Mouse (Mus musculus) CH12.LX (cell line): ENCODE data around the gene Nucb1.

Experiments
- CTCF ChIP-seq, 2 experiments: IDR thresholded peaks in 1 of 2; conservative IDR thresholded peaks in 1 of 2; 2 replicates each; pipeline ENCODE4 v1.5.1; 2011 to 2012; ENCODE audit warnings: low read depth in 2 of 2, low read length in 2 of 2, improper control_type of control experiment in 1 of 2, inconsistent platforms in 1 of 2, mild to moderate bottlenecking in 1 of 2, moderate library complexity in 1 of 2
- ETS1 ChIP-seq: conservative IDR thresholded peaks from 2 replicates; pipeline ENCODE4 v1.6.1; 2012; ENCODE audit warnings: low read depth, mild to moderate bottlenecking, inconsistent platforms, low read length, improper control_type of control experiment, moderate library complexity
- MXI1 ChIP-seq: IDR thresholded peaks from 2 replicates; pipeline ENCODE4 v1.6.1; 2011; ENCODE audit warnings: mild to moderate bottlenecking, low read depth, low read length, improper control_type of control experiment
- POLR2A ChIP-seq: IDR thresholded peaks from 2 replicates; pipeline ENCODE4 v1.6.1; 2011; ENCODE audit warnings: low read depth, mild to moderate bottlenecking, improper control_type of control experiment, low read length
- POLR2AphosphoS2 ChIP-seq: IDR thresholded peaks from 2 replicates; pipeline ENCODE4 v1.6.1; 2011; ENCODE audit warnings: low read depth, low read length, improper control_type of control experiment
- TBP ChIP-seq: conservative IDR thresholded peaks from 2 replicates; pipeline ENCODE4 v1.6.1; 2011; ENCODE audit warnings: low read depth, low read length, improper control_type of control experiment
- USF2 ChIP-seq: conservative IDR thresholded peaks from 2 replicates; pipeline ENCODE4 v1.6.1; 2011; ENCODE audit warnings: low read depth, low read length, improper control_type of control experiment
- ZKSCAN1 ChIP-seq: IDR thresholded peaks from 2 replicates; pipeline ENCODE4 v1.6.1; 2012; ENCODE audit warnings: low read depth, inconsistent platforms, low read length, improper control_type of control experiment, borderline replicate concordance

GRCm38 (mm10) chr7:45491264-45491663 is 18.9 kb downstream of the Nucb1 start:
- TF ChIP-seq POLR2AphosphoS2 (no peak), POLR2A (no peak), TBP (no peak), ZKSCAN1 (no peak), ETS1 (no peak), USF2 (no peak), CTCF (conservative IDR thresholded peaks at IDR 0.05 in 1 of 2, IDR thresholded peaks at IDR 0.05 in 1 of 2; ENCODE audit: low read depth in 2 of 2, low read length in 2 of 2) (no peak), MXI1 (no peak)
